Mouse (Mus musculus): ENCODE measurements around the gene Scamp1. TPM values are rescaled to one million over a fixed set of nuclear protein-coding genes. Genes with fewer than 3 reads are reported as not detected.

The Scamp1 gene
- total RNA-seq, 4 experiments from 2014 or later, result 18.0 to 21.6 (median 18.9) TPM

DNA sequence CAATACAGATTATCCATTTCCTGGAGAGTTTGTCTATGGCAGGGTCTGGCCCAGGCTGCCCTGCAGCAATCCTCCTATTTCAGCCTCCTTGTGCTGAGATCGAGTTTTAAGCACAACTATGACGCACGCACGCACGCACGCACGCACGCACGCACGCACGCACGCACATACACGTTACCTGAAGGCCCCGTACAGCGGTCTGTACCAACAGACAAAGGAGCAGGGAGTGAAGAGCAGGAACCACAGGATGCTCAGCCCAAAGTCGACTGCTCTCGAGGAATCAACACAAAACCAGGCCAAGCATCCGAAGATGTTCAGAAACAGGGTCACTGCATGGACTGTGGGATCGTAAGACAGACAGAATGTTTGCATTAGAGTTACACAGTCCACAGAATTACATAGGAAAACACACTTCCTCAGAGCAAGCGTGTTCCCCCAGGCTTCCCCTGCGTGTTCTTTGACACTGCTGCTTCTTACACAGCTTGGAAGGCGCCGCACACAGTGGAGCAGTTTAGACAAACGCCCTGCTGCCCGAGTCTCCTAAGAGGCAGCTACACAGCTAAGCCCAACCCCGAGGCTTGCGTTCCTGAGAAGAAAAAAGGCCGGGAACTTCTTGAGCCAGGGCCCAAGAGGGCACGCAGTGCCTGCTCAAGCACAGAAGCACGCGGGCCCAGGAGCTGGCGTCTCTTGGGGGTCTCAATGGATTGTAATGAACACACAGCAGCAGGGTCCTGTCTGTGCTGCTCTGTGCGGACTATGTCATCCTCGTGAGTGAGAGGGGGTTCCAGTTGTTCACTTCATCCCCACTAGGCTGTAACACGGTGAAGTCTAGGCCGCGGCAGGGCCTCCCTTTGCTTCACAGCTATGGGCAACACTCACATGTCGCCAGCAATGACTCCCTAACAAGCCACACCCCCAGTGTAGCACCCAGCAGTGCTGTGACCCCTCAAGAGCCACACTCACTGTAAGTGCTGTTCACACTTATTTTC, 60.6 kb downstream of the Scamp1 start:
- no peak for DNase-seq (ENCODE audit: low spot score in 2 of 2)

DNA sequence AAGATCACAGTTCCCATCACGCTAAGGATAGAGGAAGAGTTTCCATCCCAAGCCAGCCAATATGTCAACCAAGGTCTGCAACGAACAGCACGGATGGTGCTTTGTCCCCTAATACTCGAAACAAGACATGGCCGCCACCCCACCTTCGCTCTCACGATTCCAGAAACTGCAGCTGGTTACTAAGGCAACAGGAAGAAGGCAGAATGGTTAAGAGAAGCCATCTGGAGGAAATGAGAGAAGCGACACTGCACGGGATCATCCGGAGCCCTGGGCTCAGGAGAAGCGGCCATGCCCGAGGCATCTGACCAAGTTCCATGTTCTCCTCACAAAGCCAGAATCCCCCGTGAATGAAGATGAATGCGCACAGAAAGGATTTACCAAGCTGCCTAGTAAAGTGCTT, 62.0 kb downstream of the Scamp1 start:
- DNase-seq (ENCODE audit: low spot score in 2 of 2), result no peak

DNA sequence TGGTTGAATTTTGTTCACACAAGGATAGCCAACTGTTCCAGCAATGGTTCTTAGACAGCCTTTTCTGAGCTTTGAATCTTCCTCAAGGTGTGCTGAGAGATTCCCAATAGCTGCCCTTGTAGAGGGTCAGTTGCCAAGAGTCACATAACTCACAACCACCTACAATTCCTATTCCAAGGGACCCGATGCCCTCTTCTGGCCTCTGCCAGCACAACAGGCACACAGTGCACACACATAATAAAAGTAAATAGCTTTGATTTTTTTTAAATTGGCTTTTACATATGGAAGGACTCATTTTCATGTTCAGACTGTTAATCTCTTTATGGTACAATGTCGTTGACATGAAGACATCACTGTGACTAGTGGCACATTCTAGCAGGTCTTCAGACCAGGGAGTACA, 72.9 kb downstream of the Scamp1 start:
- DNase-seq (ENCODE audit: low spot score in 2 of 2), result no peak

DNA sequence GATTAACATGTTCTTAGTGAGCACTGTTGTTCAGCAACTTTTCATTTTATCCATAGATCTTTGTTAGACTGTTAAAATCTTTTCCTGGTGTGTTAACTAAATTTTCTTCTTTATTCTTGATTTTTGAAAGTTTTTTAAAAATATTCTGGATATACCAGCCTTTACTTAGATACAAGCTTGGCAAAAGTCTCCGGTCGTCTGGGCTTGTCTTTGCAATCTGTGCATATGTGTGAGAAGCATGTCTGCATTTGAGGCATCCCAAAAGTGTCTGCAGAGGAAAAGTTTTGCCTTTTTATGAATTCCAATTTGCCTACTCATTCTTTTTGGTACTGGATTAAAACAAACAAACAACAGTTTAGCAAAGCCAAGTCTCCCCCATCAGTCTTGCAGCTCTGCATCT, 73.5 kb downstream of the Scamp1 start:
- no peak for DNase-seq (ENCODE audit: low spot score in 2 of 2)

DNA sequence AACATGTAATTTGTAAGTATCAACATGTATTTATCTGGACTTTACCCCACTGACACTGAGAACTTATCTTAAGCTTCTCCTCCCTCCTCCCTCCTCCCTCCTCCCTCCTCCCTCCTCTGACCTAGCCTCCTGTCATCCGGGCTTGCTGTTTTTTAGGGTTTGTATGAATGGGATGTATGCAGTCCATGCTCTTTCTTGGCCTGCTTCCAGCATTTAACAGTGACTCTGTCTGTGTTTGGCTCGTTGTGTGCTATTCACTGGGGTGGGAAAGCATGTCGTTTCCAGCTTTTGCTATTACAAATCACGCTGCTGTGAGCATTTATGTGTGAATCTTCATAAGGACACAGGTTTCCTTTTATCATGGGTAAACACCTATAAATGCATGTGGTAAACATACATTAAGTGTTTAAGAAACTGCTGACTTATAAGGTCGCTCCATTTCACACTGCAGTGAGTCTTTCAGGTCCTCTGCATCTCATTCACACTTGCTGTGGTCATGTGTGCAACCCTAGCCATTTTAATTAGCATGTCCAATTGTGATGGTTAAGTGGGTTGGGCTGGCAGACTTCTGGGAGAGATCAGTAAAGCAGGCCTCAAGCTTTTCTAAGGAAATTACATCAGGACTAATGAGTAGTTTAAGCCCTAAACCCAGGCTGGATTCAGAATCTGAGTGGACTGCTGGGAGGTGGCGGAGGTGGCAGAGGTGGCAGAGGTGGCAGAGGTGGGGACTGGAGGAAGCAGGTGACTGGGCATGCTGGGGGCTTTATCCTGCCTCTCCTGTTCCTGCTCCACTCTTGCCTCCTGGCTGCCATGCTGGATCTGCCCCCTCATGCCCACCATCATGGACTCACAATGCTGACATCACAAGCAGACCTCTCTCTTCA, 74.2 kb downstream of the Scamp1 start:
- no peak for DNase-seq (ENCODE audit: low spot score in 2 of 2)

DNA sequence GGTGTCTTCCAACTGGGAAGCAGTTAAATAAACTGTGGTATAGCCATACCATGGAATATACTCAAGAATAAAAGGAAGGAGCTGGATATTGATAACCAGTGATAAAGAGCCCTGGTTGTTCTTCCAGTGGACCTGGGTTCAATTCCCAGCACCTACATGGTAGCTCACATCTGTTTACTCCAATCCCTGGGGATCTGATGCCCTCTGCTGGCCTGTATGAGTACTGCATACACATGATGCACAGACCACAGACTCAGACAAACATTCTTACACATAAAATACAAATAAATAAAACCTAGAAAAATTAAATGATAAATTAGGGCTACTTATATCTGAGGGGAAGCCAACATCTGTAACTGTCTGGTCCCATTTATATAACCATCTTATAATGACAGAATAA, 76.8 kb downstream of the Scamp1 start:
- no peak for DNase-seq (ENCODE audit: low spot score in 2 of 2)

DNA sequence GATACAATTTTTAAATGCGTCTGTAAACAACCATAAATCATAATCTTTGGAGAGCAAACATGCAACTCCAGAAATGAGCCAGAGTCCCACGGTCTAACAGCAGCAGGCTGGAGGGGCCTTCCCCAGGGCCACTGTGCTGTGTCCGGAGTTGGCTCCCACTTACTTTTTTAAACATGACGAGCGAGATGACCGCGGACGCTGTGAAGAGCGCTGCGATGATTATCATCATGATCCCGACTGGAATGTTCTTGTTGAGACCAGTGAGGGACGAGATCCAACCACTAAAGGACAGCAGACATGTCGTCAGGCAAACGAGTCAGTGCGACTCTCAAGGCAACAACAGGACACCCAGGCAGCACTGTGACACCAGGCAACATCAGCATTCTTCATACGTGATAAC, 77.7 kb downstream of the Scamp1 start:
- no peak for DNase-seq (ENCODE audit: low spot score in 2 of 2)

DNA sequence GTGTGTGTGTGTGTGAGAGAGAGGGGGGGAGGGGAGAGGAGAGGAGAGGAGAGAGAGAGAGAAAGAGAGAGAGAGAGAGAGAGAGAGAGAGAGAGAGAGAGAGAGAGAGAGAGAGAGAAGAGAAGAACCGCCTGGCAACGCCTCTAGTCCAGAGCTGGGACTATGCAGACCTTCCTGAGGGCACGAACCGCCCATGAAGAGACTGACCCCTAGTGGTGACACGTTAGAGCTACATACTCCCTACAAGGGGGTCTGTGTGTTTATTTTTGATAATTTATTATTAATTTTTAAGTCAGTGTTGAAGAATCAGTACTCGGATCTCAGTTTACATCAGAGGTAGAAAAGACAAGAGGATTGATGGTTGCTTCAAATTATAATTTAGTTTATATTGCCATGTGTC, 80.4 kb downstream of the Scamp1 start:
- no peak for DNase-seq (ENCODE audit: low spot score in 2 of 2)

DNA sequence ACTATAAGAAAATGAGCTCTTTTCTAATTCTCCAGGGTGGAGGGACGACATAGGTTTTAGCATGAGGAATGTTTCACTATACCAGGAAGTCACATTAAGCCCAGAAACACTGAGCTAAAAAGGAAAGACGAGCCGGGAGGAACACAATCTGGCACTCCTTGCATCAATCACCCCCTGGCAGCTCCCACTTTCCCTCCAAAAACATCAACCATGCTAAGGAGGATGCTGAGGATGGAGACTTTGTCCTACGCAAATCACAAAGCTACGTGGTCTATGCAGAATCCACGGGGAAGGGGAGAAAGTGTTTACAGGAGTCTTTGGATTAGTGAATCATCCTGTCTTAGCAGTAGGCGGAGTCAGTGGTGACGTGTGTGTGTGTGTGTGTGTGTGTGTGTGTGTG, 85.8 kb downstream of the Scamp1 start:
- DNase-seq (ENCODE audit: low spot score in 2 of 2), result no peak

DNA sequence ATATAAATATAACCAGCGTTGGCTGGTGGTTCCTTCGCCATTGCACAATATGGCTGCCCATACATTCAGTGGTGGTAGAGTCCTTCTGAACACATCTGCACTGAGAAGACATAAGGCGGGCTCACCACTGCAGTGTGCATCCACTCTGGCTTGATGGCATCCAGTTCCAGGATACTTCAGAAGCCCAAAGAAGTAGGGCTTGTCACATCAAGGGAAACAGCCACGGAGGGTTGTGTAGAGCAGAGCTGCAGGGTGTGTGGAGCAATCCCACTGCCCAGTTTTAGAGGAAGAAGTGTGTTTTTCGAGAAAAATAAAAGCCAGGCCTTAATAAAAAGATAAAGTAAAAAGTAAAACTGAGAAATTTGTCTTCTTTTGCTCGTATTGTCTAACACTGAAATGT, 87.0 kb downstream of the Scamp1 start:
- DNase-seq (ENCODE audit: low spot score in 2 of 2), result no peak

DNA sequence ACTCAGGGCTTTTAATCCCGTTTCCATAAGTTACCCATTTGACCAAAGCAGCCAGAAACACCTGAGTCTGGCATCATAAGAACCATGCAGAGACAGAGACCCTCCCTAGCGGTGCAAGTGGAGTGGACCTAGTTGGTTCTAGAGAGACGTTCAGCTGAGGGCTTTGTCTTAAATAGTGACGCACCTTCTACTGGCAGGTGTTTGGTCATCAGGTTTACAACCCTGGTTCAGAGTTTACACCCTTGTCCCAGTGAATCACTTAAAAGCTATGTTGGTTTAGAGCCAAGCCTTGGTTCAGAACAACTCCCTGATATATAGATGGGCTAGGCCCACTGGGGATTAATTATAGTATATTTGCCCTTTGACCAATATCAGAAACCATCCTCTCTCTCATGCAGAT, 92.4 kb downstream of the Scamp1 start:
- DNase-seq (ENCODE audit: low spot score in 2 of 2), result no peak

DNA sequence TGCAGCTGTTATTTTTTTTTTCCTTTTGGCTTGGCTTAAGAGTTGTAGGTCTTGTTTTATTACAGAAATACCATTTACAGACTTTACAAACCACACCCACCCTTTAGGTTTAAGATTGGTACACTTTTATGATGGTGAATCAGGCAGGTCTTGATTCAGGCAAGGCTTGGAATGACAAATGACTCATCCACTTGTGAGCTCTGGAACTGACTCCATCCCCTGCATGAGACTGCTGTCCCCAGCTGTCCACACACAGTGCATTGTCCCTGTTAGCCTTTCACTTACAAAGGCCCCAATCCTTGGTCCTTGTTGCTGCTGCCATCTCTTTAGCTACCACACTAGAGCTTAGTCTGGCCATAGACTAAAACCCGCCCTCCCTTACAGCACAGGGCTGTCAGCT, 95.3 kb downstream of the Scamp1 start:
- no peak for DNase-seq (ENCODE audit: low spot score in 2 of 2)

DNA sequence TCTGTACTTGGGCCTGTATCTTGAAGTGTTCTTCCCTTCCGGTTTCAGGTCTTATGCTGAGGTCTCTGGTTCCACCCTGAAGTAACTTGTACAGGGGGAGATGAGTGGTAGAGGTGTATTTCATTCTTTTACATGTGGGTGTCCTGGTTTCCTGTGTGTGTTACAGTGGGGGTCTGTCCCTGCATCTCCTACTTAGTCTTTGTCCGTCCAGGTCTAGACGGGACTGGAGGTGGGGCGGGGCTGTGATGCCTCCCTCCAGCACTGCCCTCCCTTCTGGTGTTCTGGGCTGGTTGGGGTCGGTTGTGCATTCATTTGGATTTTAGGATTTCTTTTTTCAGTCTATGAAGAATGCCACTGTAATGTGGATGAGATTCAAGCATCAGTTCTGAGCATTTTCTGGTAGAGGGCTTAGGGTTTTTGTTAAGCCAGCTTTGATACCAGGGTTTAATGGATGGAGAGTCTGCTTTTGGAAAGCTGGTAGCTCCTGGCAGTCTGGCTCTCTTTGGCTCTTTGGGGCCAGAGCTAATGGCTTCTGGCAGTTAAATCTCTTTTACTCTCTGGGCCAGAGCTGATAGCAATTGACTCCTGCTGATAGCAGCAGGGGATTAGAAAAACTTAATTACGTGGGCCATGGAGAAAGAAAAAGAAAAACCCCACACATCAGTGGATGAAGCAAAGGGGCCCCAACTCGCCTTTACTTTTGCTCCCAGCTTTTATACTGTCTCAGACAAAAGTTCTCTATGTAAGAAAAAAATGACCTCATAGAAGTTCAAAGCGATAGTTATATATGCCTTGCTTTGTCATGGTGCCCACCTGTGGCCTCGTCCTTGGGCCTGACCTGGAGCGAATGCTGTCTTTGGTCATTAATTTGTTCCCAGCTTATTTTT, 97.2 kb downstream of the Scamp1 start:
- DNase-seq (ENCODE audit: low spot score in 2 of 2), result no peak

DNA sequence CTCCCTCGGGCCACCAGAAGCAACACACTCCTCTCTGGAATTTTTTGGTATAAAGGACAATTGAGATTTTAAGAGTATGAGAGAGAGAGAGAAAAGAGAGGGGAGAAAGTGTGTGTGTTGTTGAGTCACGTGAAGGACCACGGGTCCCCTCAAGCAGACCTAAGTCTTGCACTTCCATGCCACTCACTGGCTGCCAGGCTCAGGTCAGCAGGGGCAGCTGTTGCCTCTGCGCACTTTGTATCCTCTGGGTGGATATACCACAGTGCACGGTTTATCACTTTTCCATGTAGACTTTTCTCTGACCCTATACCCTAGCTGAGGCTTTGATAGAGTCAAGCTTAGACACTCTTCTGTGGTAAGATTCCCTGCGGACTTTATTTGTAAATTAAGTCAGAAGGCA, 100.0 kb downstream of the Scamp1 start:
- DNase-seq (ENCODE audit: low spot score in 2 of 2), result no peak

DNA sequence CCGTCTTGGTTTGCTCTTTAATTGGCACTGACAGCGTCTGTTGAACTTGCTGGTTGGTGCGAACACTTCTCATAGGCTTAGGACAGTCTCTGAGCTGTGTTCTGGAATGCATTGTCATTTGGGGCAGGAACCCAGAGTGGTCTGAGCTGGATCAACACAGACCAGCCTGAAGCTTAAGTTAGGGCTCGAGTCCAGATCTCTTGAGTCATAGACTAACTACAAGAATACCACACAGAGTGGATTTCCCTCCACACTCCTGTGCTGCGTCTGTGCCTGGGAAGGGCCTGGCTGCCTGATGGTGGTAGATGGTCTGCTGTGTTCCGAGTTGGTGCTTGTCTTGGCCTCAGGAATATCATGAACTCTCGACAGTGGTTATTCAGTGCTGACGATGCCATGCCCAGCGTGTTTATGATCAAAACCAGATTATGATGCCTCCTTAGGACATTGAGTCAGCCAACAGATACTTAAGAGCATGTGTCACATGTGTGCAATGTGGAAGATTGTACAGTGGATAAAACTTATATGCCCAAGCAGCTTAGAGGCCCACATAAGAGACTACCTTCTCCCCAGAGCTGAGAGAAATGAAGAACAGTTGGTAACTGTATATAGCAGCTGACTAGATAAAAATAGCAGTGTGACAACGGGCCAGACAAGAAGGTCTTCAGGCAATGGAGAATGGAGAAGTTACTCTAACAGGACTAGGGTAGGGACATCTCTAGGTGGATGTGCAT, 100.8 kb downstream of the Scamp1 start:
- DNase-seq (ENCODE audit: low spot score in 2 of 2), result no peak

DNA sequence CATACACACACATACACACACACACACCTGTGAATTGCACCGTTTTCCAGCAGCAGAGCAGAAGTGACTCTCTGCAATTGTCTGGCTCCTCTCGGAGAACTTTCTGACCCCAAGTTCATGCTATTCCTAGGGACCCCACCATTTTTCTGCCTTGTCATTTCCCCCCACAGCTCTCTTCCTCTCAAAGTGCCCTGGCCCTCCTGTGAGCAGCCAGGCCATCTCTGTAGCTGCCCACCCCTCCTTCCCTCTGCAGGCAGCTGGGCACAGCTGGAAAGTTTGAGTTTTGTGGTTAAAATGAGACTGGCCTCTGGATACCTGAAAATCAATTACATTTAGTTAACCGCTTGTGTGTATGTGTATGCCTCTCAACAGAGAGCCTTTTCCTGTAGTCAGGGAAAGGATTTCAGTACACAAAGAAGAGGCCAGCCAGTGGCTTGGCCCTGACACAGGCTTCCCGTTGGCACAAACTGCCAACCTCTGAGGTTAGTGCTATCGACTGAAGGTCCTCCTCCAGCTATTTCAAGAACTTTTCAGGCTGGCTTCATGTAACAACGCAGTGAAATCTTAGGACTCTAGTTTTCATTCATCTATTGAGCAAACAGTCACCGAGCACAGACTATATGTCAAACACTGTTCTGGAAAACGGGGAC, 102.2 kb downstream of the Scamp1 start:
- peak in 1 of 2 experiments; percentile 37 for DNase-seq (ENCODE audit: low spot score in 2 of 2)

DNA sequence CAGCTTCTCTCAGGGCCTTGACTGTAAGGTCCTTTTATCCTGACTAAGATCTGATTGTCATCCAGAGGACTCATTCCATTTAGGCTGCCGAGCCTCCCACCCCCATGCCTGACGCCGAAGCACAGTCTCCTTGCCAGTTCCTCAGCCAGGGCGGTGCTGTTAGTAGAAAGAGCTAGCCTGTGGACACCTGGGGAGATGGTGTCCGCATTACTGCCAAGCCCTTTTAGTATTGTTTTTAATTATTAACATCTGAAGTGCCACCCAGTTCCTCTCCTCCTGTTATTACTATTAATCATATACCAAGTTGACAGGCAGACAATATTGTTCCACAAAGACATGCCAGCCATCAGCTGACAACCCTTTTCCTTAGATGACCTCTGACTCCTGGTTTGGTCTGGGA, 103.6 kb downstream of the Scamp1 start:
- DNase-seq (ENCODE audit: low spot score in 2 of 2), result no peak

DNA sequence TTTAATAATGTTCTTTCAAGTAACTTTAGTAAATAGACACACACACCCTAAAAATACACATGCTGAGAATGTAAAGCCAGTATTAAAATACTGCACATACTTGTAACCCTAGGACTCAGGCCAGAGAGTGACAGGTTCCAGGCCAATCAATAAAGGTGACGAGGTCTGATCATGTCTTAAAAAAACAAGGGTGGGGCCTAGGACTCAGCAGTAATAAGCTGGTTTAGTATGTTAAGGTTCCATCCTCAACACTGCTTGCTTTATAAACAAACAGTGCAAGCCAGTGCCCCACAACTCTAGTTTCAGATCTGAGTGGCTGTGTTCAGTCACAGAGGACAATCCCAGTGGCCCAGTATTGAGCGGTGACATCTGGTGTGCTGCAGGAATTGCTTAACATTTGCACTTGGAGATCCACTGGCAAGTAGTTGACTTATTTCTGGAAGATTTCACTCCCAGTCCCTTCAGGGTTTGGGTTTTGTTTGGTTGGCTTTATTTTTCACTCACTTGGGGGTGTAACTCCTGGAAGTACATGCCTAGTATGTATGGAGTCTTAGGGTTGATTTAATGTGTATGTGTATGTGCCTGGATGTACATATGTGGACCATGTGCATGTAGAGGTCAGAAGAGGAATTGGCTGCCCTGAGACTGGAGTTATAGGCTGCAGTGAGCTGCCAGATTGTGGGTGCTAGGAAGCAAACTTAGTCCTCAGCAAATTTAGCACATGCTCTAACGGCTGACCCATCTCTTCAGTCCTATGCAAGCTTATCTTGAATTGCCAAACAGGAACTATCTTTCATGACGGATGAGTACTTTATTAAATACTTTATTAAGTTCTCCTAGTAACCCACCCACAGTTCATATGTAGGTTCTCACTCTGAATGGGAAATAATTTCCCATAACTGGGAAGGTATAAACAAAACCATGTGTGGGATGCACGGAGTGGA, 104.9 kb downstream of the Scamp1 start:
- no peak for DNase-seq (ENCODE audit: low spot score in 2 of 2)

All from gastrocnemius, adult 8-10 months (tissue).